Mouse (Mus musculus): ENCODE measurements around the gene Pcdh7. TPM values are rescaled to one million over a fixed set of nuclear protein-coding genes. Genes with fewer than 3 reads are reported as not detected.

The Pcdh7 gene
- polyA plus RNA-seq, 1 experiment: 25.8 TPM

DNA sequence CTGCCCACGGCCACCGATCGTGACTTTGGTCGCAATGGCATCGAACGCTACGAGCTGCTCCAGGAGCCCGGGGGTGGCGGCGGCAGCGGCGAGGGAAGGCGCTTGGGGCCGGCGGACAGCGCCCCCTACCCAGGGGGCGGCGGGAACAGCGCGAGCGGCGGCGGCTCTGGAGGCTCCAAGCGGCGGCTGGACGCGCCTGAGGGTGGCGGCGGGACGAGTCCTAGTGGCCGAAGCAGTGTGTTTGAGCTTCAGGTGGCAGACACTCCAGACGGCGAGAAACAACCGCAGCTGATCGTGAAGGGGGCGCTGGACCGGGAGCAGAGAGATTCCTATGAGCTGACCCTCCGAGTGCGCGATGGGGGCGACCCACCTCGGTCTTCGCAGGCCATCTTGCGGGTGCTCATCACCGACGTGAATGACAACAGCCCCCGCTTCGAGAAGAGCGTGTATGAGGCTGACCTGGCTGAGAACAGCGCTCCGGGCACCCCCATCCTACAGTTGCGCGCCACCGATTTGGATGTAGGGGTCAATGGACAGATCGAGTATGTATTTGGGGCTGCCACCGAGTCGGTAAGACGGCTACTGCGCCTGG lies 1.9 kb downstream of the Pcdh7 start:
- peak; percentile 83 for DNase-seq (ENCODE audit: low read depth)
- TF ChIP-seq CTCF (IDR thresholded peaks at IDR 0.05; ENCODE audit: borderline replicate concordance, extremely low read depth, insufficient read depth, insufficient read length) (peak; percentile 53; the same call in 1 of the 2 replicates), POLR2A (IDR thresholded peaks at IDR 0.05; ENCODE audit: borderline replicate concordance, extremely low read depth, insufficient read depth, insufficient read length, poor library complexity, severe bottlenecking) (no peak)

DNA sequence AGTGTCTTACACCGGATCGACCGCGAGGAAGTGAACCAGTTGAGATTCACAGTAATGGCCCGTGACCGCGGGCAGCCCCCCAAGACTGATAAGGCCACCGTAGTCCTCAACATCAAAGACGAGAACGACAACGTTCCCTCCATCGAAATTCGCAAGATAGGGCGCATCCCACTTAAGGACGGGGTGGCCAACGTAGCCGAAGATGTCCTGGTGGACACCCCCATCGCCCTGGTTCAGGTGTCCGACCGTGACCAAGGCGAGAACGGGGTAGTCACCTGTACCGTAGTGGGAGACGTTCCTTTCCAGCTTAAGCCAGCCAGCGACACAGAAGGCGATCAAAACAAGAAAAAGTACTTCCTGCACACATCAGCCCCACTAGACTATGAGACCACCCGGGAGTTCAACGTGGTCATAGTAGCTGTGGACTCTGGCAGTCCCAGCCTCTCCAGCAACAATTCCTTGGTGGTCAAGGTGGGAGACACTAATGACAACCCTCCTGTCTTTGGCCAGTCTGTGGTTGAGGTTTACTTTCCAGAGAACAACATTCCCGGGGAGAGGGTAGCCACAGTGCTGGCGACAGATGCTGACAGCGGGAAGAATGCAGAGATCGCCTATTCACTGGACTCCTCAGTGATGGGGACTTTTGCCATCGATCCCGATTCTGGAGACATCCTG lies 2.6 kb downstream of the Pcdh7 start:
- TF ChIP-seq POLR2A (IDR thresholded peaks at IDR 0.05; ENCODE audit: borderline replicate concordance, extremely low read depth, insufficient read depth, insufficient read length, poor library complexity, severe bottlenecking): no peak
- no peak for TF ChIP-seq CTCF (IDR thresholded peaks at IDR 0.05; ENCODE audit: borderline replicate concordance, extremely low read depth, insufficient read depth, insufficient read length)

DNA sequence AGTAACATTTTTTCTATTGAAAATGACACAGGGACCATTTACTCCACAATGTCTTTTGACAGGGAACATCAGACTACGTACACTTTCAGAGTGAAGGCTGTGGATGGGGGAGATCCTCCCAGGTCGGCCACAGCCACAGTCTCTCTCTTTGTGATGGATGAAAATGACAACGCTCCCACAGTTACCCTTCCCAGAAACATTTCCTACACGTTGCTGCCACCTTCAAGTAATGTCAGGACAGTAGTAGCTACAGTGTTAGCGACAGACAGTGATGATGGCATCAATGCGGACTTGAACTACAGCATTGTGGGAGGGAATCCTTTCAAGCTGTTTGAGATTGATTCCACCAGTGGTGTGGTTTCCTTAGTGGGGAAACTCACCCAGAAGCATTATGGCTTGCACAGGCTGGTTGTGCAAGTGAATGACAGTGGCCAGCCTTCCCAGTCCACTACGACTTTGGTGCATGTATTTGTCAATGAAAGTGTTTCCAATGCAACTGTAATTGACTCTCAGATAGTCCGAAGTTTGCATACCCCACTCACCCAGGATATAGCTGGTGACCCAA lies 3.5 kb downstream of the Pcdh7 start:
- peak; percentile 20 for DNase-seq (ENCODE audit: low read depth)
- no peak for TF ChIP-seq CTCF (IDR thresholded peaks at IDR 0.05; ENCODE audit: borderline replicate concordance, extremely low read depth, insufficient read depth, insufficient read length)
- TF ChIP-seq POLR2A (IDR thresholded peaks at IDR 0.05; ENCODE audit: borderline replicate concordance, extremely low read depth, insufficient read depth, insufficient read length, poor library complexity, severe bottlenecking): no peak

More for the DNA sequence above, 2.6 kb downstream of the Pcdh7 start:
- DNase-seq (ENCODE audit: low read depth): peak; percentile 35

DNA sequence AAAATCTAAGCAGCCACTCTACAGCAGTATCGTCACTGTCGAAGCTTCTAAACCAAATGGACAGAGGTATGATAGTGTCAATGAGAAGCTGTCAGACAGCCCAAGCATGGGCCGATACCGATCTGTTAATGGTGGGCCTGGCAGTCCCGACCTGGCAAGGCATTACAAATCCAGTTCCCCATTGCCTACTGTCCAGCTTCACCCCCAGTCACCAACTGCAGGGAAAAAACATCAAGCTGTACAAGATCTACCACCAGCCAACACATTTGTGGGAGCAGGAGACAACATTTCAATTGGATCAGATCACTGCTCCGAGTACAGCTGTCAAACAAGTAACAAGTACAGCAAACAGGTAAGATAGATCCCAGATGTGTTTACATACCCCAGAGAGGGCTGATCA lies 4.2 kb downstream of the Pcdh7 start:
- TF ChIP-seq POLR2A (IDR thresholded peaks at IDR 0.05; ENCODE audit: borderline replicate concordance, extremely low read depth, insufficient read depth, insufficient read length, poor library complexity, severe bottlenecking) (no peak), CTCF (IDR thresholded peaks at IDR 0.05; ENCODE audit: borderline replicate concordance, extremely low read depth, insufficient read depth, insufficient read length) (no peak)
- DNase-seq (ENCODE audit: low read depth): no peak

DNA sequence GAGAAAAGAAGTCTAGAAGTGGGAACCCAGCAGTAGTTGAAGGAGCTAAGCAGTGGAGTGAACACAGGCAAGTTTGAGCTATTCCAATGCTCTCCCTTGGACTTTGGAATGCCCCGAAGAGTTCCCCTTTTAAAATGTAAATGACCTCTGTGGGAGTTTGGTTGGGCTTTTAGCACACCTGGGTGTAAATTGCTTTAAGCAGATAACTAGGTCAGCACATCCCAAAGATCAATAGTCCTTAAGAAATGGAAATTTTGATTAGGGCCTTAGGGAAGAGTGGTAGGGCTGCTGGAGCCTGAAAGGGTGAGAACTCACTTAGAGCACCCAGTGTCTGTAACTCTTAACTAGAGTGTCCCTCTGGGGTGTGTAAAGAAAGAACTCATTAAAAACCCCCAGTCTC lies 15.7 kb downstream of the Pcdh7 start:
- no peak for DNase-seq (ENCODE audit: low read depth)
- no peak for TF ChIP-seq POLR2A (IDR thresholded peaks at IDR 0.05; ENCODE audit: borderline replicate concordance, extremely low read depth, insufficient read depth, insufficient read length, poor library complexity, severe bottlenecking)

DNA sequence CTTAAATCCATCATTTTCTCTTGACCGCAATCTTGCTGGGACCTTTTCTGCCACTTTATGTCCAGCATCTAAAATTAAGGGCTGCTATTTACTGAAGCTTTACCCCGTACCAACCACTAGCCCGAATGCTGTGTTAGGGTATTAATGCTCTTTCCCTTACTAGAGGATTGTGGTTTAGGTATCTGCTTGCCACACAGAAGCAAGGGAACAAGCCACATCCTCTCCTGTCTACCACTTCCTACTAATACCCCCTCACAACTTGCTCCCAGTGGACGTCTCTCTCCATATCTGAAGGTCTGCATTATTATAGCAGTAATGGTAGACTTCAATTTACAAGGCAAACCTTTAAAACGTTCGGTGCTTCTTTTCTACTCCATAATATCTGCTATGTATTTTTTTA lies 18.0 kb downstream of the Pcdh7 start:
- no peak for DNase-seq (ENCODE audit: low read depth)
- TF ChIP-seq POLR2A (IDR thresholded peaks at IDR 0.05; ENCODE audit: borderline replicate concordance, extremely low read depth, insufficient read depth, insufficient read length, poor library complexity, severe bottlenecking) (no peak), CTCF (IDR thresholded peaks at IDR 0.05; ENCODE audit: borderline replicate concordance, extremely low read depth, insufficient read depth, insufficient read length) (no peak)

DNA sequence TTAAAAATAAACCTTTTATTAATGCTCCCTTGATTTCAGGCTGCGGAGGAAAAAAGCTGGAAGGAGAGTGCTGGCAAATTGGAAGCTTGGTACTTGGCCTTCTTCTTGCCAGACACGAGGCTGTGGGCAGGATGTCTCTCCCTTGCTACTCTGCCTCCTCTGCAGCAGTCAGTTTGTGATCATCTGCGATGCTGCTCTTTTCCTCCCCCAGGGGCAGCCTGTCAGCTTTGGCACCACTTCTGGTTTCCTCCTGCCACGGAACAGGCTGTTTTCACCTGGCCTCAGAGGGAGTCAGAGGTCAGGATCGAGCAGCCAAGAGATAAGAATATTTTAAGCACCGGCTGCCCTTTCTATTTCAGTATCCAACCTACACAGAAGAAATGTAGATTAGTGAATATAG lies 25.2 kb downstream of the Pcdh7 start:
- no peak for DNase-seq (ENCODE audit: low read depth)
- TF ChIP-seq POLR2A (IDR thresholded peaks at IDR 0.05; ENCODE audit: borderline replicate concordance, extremely low read depth, insufficient read depth, insufficient read length, poor library complexity, severe bottlenecking) (no peak), CTCF (IDR thresholded peaks at IDR 0.05; ENCODE audit: borderline replicate concordance, extremely low read depth, insufficient read depth, insufficient read length) (no peak)

DNA sequence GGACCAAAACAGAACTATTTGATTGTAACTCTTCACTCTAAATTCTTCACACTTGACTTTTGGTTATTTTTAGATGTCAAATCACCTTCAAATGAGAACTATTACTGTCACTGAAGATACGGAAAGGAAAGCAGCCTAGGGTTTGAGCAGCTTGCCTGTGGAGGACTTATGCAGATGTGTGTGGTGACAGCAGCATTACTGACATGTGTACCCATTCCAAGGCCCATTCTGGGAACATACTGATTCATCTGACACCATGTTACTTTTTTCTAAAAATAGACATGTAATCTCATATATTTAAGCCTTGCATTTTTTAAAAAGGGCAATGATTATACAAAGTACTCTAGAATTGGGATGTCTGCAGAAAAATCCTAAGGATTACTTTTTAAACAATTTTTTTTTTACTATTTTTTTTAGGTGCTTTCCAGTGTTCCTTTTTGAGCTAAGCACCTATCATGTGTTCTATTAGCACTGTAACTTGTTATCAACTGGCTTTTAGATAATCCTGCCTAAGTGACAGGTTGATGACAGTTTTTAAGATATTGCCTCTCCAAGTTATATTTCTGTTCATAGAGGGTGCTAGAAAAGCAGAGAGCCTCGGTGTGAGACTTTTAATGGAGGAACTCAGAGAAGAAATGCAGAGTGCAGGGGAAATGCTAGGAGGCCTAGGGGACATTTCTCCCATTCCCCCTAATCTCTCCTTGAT lies 26.3 kb downstream of the Pcdh7 start:
- TF ChIP-seq CTCF (IDR thresholded peaks at IDR 0.05; ENCODE audit: borderline replicate concordance, extremely low read depth, insufficient read depth, insufficient read length) (no peak), POLR2A (IDR thresholded peaks at IDR 0.05; ENCODE audit: borderline replicate concordance, extremely low read depth, insufficient read depth, insufficient read length, poor library complexity, severe bottlenecking) (no peak)
- DNase-seq (ENCODE audit: low read depth): no peak

DNA sequence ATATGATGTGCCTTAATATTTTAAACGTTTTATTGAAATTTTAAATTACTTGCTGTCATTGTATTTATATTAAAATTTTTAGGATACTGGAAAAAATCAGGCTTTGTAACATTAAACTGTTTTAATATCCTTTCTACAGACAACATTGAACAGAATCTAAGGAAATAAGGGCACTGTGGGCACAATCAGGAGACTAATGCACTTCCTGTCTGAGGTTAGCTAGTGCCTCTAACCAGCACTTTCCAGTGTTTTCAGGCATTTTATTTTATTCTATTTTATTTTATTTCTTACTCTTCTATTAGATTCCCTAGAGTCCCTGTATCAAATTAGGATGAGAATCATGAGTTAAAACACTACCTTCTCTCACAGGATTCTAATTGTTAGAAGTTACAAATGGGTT lies 28.1 kb downstream of the Pcdh7 start:
- TF ChIP-seq POLR2A (IDR thresholded peaks at IDR 0.05; ENCODE audit: borderline replicate concordance, extremely low read depth, insufficient read depth, insufficient read length, poor library complexity, severe bottlenecking) (no peak), CTCF (IDR thresholded peaks at IDR 0.05; ENCODE audit: borderline replicate concordance, extremely low read depth, insufficient read depth, insufficient read length) (no peak)
- no peak for DNase-seq (ENCODE audit: low read depth)

DNA sequence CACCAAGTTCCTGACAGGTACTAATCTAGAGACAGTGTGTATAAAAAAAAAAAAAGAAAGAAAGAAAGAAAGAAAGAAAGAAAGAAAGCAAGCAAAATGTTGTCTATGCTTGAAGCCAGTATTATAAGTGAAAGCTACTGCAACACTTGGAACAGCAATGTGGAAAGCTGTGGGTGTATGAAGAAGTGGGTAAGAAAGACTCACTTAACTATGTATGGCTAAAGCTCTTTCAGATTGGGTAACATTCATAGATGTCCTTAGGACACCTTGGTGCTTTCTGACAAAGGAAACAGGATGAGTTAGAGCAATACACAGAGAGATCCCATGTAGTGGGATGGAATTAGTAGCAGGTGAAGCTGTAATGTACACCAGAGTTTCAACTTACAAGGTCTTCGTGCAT lies 32.6 kb downstream of the Pcdh7 start:
- no peak for DNase-seq (ENCODE audit: low read depth)
- TF ChIP-seq POLR2A (IDR thresholded peaks at IDR 0.05; ENCODE audit: borderline replicate concordance, extremely low read depth, insufficient read depth, insufficient read length, poor library complexity, severe bottlenecking) (no peak), CTCF (IDR thresholded peaks at IDR 0.05; ENCODE audit: borderline replicate concordance, extremely low read depth, insufficient read depth, insufficient read length) (no peak)

DNA sequence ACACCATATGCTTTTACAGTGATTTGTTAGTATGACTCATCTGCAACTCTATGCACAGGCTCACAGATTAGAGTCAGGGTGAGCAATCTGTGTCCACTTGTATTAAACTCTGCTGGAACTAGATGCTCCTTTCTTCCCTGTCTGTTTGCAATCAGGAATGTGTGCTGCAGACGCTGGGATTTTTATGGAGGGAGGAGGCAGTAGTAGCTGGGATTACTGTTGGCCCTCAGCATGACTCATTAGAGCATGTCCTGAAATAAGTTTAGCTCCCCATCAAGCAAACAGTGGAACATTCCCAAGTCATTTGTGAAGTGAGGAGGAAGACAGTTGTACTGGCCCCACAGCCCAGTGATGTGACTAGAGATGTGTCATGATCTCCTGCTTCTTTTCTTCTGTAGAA lies 38.0 kb downstream of the Pcdh7 start:
- TF ChIP-seq POLR2A (IDR thresholded peaks at IDR 0.05; ENCODE audit: borderline replicate concordance, extremely low read depth, insufficient read depth, insufficient read length, poor library complexity, severe bottlenecking): no peak
- no peak for TF ChIP-seq CTCF (IDR thresholded peaks at IDR 0.05; ENCODE audit: borderline replicate concordance, extremely low read depth, insufficient read depth, insufficient read length)
- no peak for DNase-seq (ENCODE audit: low read depth)

Data from brain, embryonic 14.5 days (tissue).